Mouse (Mus musculus) hindbrain, embryonic 16.5 days (tissue): ENCODE measurements around the gene Enox1. TPM values are rescaled to one million over a fixed set of nuclear protein-coding genes. Genes with fewer than 3 reads are reported as not detected.

Experiments
- ATAC-seq: fragments of 200-750 bp; cut with Nextera tagmentation; 2 replicates; pipeline ENCODE4 v1.8.0; 2017; ENCODE audit warnings: moderate TSS enrichment, moderate library complexity
- H3K27ac ChIP-seq: fragments of 300-500 bp; sonication (generic); 2 replicates; pipeline ENCODE4 v1.5.1; 2014; ENCODE audit warnings: low read depth, mild to moderate bottlenecking, control low read depth, low read length, moderate library complexity
- H3K27me3 ChIP-seq: fragments of 300-500 bp; sonication (generic); replicated peaks from 2 replicates; pipeline ENCODE4 v1.6.1; 2014; ENCODE audit warnings: low read length; ENCODE audit not compliant: control insufficient read depth, insufficient read depth
- H3K36me3 ChIP-seq: fragments of 300-500 bp; sonication (generic); 2 replicates; pipeline ENCODE4 v1.6.1; 2014; ENCODE audit warnings: mild to moderate bottlenecking, low read length, moderate library complexity, mixed read lengths; ENCODE audit not compliant: control insufficient read depth, insufficient read depth
- H3K4me1 ChIP-seq: fragments of 300-500 bp; sonication (generic); 2 replicates; pipeline ENCODE4 v1.6.1; 2014; ENCODE audit warnings: low read depth, low read length; ENCODE audit not compliant: control insufficient read depth, insufficient read depth
- H3K4me2 ChIP-seq: fragments of 300-500 bp; sonication (generic); 2 replicates; pipeline ENCODE4 v1.6.1; 2014; ENCODE audit warnings: mild to moderate bottlenecking, low read length, control low read depth, moderate library complexity
- H3K4me3 ChIP-seq: fragments of 300-500 bp; sonication (generic); 2 replicates; pipeline ENCODE4 v1.5.1; 2014; ENCODE audit warnings: mild to moderate bottlenecking, low read length, control low read depth, moderate library complexity
- H3K9ac ChIP-seq: fragments of 300-500 bp; sonication (generic); 2 replicates; pipeline ENCODE4 v1.6.1; 2014; ENCODE audit warnings: low read depth, mild to moderate bottlenecking, control low read depth, low read length, moderate library complexity
- H3K9me3 ChIP-seq: fragments of 300-500 bp; sonication (generic); 2 replicates; pipeline ENCODE4 v1.6.1; 2014; ENCODE audit warnings: mild to moderate bottlenecking, low read length, moderate library complexity; ENCODE audit not compliant: control insufficient read depth
- WGBS: fragments of 180-500 bp; shearing (Covaris S2); extraction: QIAGEN DNeasy Blood & Tissue Kit; methylation state at CpG from one replicate; pipeline ENCODE4 v1.1.7; 2014; 5-methylcytosine and 5-hydroxymethylcytosine counted together
- polyA plus RNA-seq: library from polyadenylated mRNA; unstranded; fragments of >200 nt; fragmentation: Nextera tagmentation; extraction: Ambion mirVana; gene quantifications from 2 replicates; pipeline ENCODE4 v1.2.1, GENCODE M21; 2015

Enox1 gene
- polyA plus RNA-seq, 1 experiment from 2014 or later, result 35.7 TPM

GRCm38 (mm10) chr14:77508036-77508435, 351.5 kb downstream of the Enox1 start:
- peak; percentile 70 for ATAC-seq
- WGBS, result 64% methylated on average over 12 of the region's 12 CpGs
- H3K27me3 ChIP-seq, result no peaks in the 10 kb centered on the region
- no peaks in the 10 kb centered on the region for H3K4me1 ChIP-seq
- no peaks in the 10 kb centered on the region for H3K36me3 ChIP-seq
- no peaks in the 10 kb centered on the region; the same call in 1 of the 2 replicates for H3K9me3 ChIP-seq
- no peak overlapping the region for H3K4me3 ChIP-seq
- H3K27ac ChIP-seq, result no peak overlapping the region
- no peak overlapping the region for H3K9ac ChIP-seq
- H3K4me2 ChIP-seq, result no peak overlapping the region

DNA sequence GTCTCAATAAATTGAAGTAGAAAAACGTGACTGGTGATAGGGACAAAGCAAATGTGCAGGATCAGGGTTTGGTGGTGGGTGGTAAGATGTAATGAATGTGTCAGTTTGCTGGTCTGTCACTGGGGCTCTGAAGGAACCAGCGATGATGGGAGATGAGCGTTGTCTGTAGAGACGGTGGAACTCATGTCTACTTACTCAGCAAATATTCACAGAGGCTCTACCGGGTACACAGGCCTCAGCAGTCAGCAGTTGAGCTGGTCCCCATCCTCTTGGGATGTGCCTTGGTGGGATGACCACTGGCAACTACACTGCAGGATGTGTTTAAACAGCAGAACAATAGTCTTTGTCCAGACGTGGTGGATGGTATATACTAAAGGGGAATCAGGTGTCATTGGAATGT, 352.5 kb downstream of the Enox1 start:
- no peak for ATAC-seq
- Histone ChIP-seq H3K36me3 (no peaks in the 10 kb centered on the region), H3K9me3 (no peaks in the 10 kb centered on the region; the same call in 1 of the 2 replicates), H3K4me1 (no peaks in the 10 kb centered on the region), H3K27ac (no peak overlapping the region), H3K9ac (no peak overlapping the region), H3K4me3 (no peak overlapping the region), H3K4me2 (no peak overlapping the region), H3K27me3 (no peaks in the 10 kb centered on the region)
- 87% methylated on average over 6 of the region's 6 CpGs for WGBS

- WGBS, result 71% methylated on average over 3 of the region's 3 CpGs
- no peak overlapping the region for H3K9ac ChIP-seq
- no peaks in the 10 kb centered on the region for H3K27me3 ChIP-seq
- ATAC-seq, result no peak
- no peaks in the 10 kb centered on the region for H3K36me3 ChIP-seq
- no peak overlapping the region for H3K4me2 ChIP-seq
- no peaks in the 10 kb centered on the region; the same call in 1 of the 2 replicates for H3K9me3 ChIP-seq
- no peaks in the 10 kb centered on the region for H3K4me1 ChIP-seq
- H3K4me3 ChIP-seq, result no peak overlapping the region
- no peak overlapping the region for H3K27ac ChIP-seq
Measured at GRCm38 (mm10) chr14:77509924-77510323, 353.4 kb downstream of the Enox1 start.

GRCm38 (mm10) chr14:77511137-77511870, 354.7 kb downstream of the Enox1 start:
- Histone ChIP-seq H3K4me2 (no peak overlapping the region), H3K4me3 (no peak overlapping the region), H3K9me3 (no peaks in the 10 kb centered on the region; the same call in 1 of the 2 replicates), H3K4me1 (no peaks in the 10 kb centered on the region), H3K27me3 (no peaks in the 10 kb centered on the region), H3K9ac (no peak overlapping the region), H3K27ac (no peak overlapping the region), H3K36me3 (no peaks in the 10 kb centered on the region)
- 83% methylated on average over 7 of the region's 7 CpGs for WGBS
- ATAC-seq, result no peak

DNA sequence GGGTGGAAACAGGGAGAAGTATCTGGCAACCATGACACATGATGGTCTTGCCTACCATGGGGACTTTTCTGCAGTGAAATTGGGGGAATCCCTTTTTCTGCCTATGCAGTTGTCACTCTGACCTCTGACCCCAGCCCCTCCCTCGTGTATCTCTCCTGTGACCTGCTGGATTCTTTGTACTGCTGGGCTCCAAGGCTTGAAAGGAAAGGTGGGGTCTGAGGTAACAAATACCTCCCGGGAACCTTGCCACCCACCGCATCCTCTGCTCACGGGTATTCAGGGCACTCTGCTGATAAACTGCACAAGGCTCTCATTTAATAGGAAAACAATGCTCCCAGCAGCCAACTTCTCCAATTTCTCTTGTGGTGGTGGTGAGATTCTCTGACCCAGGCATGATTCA, 361.5 kb downstream of the Enox1 start:
- Histone ChIP-seq H3K36me3 (no peaks in the 10 kb centered on the region), H3K27me3 (no peaks in the 10 kb centered on the region), H3K4me2 (no peak overlapping the region), H3K4me1 (no peaks in the 10 kb centered on the region), H3K9me3 (no peaks in the 10 kb centered on the region; the same call in 1 of the 2 replicates), H3K9ac (no peak overlapping the region), H3K4me3 (no peak overlapping the region), H3K27ac (no peak overlapping the region)
- 83% methylated on average over 4 of the region's 4 CpGs for WGBS
- ATAC-seq, result no peak

- Histone ChIP-seq H3K9me3 (no peaks in the 10 kb centered on the region), H3K27ac (no peak overlapping the region), H3K4me1 (no peaks in the 10 kb centered on the region), H3K9ac (no peak overlapping the region), H3K4me3 (no peak overlapping the region), H3K4me2 (no peak overlapping the region), H3K36me3 (no peaks in the 10 kb centered on the region), H3K27me3 (no peaks in the 10 kb centered on the region)
- 77% methylated on average over 7 of the region's 7 CpGs for WGBS
- ATAC-seq, result no peak
Measured at GRCm38 (mm10) chr14:77518941-77519695, 362.6 kb downstream of the Enox1 start.

DNA sequence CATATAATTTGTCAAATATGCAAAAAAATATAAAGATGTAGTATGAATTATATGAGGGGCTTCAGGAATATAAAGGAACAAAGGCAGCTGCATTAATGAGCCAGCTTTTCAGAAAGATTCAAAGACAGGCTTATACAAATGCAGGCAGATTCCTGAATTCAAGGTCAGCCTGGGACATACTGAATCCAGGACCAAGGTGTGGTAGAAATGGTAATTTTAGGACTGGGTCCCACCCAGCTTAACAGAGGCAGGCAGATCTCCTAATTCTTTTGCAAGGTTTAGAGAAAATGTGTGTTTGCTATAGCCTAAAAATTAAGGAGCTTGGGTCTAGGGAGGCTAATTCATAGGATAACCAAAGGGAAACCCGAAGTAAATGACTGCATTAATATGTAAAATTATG, 363.1 kb downstream of the Enox1 start:
- ATAC-seq, result no peak
- Histone ChIP-seq H3K4me3 (no peak overlapping the region), H3K9ac (no peak overlapping the region), H3K4me1 (no peaks in the 10 kb centered on the region), H3K27ac (no peak overlapping the region), H3K36me3 (no peaks in the 10 kb centered on the region), H3K27me3 (no peaks in the 10 kb centered on the region), H3K9me3 (no peaks in the 10 kb centered on the region), H3K4me2 (no peak overlapping the region)
- 78% methylated on average over 1 of the region's 1 CpGs for WGBS

GRCm38 (mm10) chr14:77524303-77524702, 367.7 kb downstream of the Enox1 start:
- Histone ChIP-seq H3K27ac (no peak overlapping the region), H3K9me3 (no peaks in the 10 kb centered on the region), H3K9ac (no peak overlapping the region), H3K27me3 (no peaks in the 10 kb centered on the region), H3K4me3 (no peak overlapping the region), H3K4me2 (no peak overlapping the region), H3K36me3 (no peaks in the 10 kb centered on the region), H3K4me1 (no peaks in the 10 kb centered on the region)
- WGBS, result 86% methylated on average over 4 of the region's 4 CpGs
- no peak for ATAC-seq

GRCm38 (mm10) chr14:77526262-77526661, 369.7 kb downstream of the Enox1 start:
- Histone ChIP-seq H3K9me3 (no peaks in the 10 kb centered on the region), H3K27ac (no peak overlapping the region), H3K4me2 (no peak overlapping the region), H3K4me3 (no peak overlapping the region), H3K36me3 (no peaks in the 10 kb centered on the region), H3K4me1 (no peaks in the 10 kb centered on the region; the same call in 1 of the 2 replicates), H3K27me3 (no peaks in the 10 kb centered on the region), H3K9ac (no peak overlapping the region)
- no peak for ATAC-seq
- WGBS, result 100% methylated on average over 1 of the region's 1 CpGs
